Mouse (Mus musculus): ENCODE results near the gene Mdm2.
"Not testable (repeated sequence)": the region's sequence is repeated elsewhere in the genome, so short reads cannot be mapped to it uniquely, and the experiment has no call there.

Gene Mdm2

DNA sequence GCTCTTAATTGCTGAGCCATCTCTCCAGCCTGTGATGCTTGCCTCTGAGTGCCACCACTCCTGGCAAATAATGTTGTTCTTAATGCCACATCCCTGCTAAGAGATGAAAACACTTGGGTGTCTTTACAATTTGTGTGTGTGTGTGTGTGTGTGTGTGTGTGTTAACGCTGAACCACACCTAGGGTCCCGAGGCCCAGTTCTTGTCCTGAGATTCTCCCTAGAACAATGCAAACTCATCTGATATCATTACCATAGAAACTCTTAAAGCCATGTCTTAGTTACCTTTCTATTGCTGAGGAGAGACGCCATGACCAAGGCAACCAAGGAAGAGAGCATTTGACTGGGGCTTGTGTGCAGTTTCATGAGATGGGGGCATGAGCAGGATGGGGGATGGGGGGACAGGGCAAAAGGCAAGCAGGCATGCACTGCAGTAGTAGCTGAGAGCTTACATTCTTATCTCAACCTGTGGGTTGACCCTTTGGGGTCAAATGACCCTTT lies 3.5 kb upstream of the Mdm2 start:
- DNase-seq (ENCODE audit: low spot score in 2 of 2) = no peak

DNA sequence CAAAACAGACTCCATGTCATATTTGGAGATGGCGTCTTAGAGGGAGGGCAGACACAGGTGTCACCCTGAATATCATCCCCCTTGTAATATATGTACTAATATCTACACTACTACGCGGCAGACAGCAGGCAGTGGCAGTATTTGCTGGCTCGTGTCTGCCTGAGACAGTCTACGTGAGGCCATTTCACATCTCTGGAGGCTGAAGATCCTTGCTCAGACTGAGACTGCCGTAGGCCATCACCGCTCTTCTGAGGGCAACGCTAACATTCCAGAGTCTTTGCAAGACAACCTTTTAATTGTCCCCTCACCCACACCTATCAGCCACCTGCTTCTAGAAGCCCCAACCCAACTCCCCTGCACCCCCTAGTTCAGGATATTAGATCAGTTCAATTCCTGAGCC lies 2.9 kb upstream of the Mdm2 start:
- DNase-seq (ENCODE audit: low spot score in 2 of 2) = no peak

DNA sequence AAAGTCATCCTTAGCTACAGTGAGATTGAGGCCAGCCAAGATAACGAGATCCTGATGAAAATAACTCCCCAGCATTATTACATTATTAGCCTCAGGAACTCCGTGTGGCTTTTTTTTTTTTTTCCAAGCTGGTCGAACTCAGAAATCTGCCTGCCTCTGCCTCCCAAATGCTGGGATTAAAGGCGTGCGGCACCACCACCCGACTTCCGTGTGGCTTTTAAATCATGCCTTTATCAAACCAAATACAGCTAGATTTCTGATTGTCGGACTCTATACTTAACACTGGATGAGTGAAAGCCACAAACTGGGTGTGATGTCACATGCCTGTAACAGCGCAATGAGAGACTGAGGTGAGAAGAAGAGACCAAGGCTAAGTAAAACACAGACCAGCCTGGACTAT lies 2.3 kb upstream of the Mdm2 start:
- DNase-seq (ENCODE audit: low spot score in 2 of 2) = no peak

DNA sequence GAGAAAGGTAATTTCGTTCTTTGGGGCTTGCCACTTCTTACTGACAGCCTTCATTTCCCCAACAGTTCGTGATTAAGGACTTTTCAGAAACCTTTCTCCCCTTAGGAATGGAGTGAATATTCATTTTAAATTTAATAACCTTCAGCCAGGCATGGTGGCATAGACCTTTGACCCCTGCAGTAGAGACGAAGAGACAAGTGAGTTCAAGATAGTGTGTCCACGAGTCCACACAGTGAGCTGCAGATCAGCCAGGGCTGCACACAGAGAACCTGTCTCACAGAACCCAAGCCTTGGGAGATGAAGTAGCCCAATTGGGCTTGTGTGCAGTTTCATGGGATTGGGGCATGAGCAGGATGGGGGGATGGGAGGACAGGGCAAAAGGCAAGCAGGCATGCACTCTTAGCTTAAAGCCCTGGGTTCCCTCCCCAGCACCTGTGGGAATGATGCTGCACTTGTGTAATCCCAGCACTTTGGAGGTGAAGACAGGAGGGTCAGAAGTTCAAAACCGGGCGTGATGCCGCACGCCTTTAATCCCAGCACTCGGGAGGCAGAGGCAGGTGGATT lies 1.7 kb upstream of the Mdm2 start:
- no peak for DNase-seq (ENCODE audit: low spot score in 2 of 2)

DNA sequence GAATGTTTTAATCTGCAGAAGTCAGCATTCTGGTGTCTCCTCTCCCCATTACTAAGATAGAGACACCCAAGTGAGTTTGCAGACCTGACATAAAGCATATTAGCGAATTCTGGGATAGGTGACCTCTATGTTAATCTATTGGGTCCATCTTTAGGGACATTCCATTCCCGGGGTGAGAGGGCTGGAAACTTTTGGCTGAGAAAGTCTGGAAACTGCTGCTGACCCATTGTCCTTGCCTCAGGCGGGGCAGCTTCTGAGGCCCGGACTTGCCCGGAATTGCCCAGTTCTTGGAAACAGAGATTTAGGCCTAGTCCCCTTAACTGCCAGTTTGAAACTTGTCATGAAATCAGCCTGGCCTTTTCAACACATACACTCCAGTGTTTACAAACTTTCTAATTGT lies 850 bp upstream of the Mdm2 start:
- DNase-seq (ENCODE audit: low spot score in 2 of 2) = peak in 1 of 2 experiments; percentile 25

DNA sequence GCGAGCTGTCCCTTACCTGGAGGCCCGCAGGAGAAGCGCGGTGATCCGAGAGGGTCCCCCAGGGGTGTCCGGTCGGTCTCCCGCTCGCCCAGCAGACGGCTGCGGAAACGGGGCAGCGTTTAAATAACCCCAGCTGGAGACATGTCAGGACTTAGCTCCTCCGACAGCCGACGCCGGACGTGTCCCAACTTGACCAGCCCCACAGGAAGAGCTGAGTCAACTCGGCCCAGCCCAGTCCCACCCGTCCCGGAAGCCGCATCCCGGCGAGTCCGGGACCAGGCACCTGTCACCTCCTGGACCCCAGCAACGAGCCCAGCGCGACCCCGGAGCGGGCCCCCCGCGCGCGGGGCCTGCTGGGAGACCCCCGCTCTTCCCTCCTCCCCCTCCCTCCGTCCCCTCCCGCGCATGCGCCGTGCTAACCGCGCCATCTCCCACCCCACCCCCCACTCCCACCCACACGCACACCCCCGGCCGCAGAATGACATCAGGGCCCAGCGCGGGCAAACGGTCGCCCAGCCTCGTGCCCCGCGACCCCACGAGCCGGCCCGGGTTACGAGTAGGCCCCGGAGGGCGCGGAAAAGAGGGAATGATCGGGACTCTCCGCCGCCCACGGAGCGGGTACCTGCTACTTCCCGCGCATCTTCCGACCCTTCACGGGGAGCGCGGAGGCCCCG lies 491 bp downstream of the Mdm2 start:
- DNase-seq (ENCODE audit: low spot score in 2 of 2) = peak; percentile 81 to 89

DNA sequence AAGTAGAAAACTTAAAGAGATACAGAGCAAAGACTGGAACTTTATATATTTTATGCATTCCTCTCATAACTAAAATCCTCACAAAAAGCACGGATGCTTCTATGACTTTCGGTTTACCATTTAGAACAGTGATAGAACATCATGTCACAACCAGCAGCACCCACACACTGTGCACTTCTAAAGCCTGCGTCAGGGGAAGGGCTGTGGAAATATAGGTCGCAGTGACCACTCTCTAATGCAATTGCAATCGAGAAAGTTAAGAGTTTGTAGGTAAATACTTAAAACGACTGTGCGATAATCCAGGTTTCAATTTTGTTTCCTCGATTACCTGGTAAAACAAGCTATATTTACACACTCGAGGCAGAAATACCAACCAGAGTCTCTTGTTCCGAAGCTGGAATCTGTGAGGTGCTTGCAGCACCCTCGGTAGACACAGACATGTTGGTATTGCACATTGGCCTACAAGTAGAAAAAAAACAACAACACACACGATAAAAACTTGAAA lies 1.2 kb downstream of the Mdm2 start:
- DNase-seq (ENCODE audit: low spot score in 2 of 2) = no peak

DNA sequence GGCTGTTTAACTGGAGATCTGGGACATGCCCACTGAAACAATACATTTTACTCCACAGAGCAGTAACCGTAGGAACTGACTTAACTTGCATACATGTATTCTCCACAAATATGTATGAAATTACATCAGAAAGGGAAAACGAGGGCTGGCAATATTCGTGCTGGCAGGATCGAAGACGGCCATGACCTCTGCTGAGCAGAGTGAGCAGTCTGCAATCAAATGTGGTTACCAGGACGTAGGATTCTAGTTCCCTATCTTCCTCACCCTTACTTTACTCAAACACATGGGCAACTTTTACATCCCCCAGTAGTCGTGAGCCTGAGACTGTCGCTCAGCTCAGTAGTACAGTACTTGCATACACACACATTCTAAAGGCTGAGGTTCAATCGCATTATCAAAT lies 1.7 kb downstream of the Mdm2 start:
- DNase-seq (ENCODE audit: low spot score in 2 of 2) = no peak

DNA sequence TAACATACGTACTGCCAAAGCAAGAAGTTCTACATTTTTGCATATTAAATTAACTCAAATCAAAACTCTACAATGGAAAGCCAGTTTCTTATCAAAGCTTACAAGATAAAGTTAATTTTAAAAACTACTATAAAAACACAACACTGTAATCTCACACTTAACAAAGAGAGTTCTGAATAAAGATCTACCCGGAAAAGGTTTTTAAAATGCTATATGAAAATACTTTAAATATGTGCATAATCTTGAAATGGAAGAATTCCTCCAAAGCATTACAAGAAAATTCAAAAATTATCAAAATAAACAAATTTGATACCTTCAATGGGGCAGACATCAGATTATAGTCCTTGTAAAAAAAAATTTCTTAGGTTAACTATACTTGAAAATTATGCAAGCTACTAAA lies 2.2 kb downstream of the Mdm2 start:
- no peak for DNase-seq (ENCODE audit: low spot score in 2 of 2)

DNA sequence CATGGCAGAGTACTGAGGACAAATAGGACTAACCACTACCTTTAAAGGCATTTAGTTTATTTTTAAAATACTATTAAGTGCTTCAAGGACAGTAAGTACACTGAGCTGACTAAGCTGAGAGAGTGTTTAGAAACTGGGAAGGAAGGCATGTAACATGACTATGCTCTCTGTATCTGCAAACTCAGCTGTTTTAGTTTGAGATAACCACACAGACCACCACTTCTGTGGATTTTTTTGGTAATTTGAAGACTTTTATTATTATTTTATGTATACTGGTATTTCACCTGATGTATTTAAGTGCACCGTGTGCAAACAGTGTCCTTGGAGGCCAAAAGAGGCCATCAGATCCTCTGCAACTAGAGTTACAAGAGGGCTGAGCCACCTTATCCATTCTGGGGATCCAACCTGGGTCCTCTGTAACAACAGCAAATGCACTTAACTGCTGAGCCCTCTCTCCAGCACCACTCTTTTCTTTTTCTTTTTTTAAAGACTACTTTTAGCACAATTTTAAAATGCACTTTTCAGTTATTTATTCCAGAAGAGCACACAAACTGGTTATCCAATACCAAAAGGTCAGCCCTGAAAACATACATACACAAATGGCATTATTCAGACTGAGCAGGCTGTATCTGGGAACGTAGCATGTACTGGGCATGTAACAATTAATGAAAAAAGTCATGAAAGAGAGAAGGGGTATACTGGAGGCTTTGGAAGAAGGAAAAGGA lies 3.3 kb downstream of the Mdm2 start:
- DNase-seq (ENCODE audit: low spot score in 2 of 2) = no peak

DNA sequence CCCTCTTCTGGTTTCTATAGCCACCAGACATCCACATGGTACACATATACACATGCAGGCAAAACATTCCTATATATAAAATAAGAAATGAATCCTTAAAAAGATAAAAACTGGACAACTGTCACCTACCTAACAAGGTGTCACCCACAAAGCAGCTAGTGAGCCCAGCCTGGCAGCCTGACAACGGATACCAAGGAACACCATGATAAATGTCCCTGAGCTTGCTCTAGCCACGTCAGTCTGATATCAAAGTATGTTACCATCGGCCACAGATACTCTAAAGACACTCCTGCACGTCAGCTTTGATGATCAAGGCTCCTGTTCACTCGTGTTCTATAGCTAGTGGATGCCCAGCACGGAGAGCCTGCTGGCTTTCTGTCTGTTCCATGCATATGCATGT lies 4.1 kb downstream of the Mdm2 start:
- no peak for DNase-seq (ENCODE audit: low spot score in 2 of 2)

DNA sequence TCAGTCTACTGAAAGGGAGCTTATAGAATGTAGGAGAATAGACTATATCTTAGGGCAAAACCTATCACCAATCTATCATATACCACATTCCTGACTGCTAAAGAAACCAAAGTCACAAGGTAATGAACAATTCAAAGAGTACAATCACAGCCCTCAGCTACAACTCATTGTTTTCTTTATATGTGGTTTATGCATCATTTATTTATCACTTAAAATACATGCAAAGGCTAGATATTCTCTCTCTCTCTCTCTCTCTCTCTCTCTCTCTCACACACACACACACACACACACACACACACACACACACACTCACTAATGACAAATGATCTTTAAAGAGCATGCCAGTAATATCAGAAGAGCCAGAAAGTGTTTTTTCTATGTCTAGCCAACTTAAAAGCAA lies 4.8 kb downstream of the Mdm2 start:
- DNase-seq (ENCODE audit: low spot score in 2 of 2) = no peak

DNA sequence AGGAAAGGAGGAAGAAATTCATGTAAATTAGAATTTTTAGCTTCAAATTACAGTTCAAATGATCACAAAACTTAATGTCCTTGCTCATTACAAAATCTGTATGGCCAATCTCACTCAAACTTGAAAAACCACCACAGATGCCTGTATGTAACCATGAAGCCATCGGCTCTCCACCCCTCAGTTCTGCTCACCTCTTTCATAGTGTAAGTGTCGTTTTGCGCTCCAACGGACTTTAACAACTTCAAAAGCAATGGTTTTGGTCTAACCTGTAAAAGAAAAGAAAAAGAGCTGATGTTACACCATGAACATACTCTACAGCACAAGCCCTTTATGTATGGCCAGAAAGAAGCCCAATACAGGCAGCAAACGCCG lies 5.6 kb downstream of the Mdm2 start:
- no peak for DNase-seq (ENCODE audit: low spot score in 2 of 2)

DNA sequence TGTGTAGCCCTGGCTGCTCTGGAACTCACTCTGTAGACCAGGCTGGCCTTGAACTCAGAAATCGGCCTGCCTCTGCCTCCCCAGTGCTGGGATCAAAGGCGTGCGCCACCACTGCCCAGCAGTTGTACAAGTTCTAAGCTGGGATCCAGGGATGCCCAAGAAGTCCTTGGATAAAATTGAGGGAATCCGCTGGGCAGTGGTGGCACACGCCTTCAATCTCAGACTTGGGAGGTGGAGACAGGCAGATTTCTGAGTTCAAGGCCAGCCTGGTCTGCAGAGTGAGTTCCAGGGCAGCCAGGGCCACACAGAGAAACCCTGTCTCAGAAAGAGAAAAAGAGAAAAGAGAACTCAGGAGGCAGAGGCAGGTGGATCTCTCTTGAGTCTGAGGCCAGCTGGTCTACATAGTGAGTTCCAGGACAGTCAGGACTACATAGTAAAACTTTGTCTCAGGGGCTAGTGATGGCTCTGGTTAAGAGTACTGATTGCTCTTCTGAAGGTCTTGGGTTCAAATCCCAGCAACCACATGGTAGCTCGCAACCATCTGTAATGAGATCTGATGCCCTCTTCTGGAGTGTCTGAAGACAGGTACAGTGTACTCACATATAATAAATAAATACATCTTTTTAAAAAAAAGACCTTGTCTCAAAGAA lies 6.1 kb downstream of the Mdm2 start:
- DNase-seq (ENCODE audit: low spot score in 2 of 2) = not testable (repeated sequence)

DNA sequence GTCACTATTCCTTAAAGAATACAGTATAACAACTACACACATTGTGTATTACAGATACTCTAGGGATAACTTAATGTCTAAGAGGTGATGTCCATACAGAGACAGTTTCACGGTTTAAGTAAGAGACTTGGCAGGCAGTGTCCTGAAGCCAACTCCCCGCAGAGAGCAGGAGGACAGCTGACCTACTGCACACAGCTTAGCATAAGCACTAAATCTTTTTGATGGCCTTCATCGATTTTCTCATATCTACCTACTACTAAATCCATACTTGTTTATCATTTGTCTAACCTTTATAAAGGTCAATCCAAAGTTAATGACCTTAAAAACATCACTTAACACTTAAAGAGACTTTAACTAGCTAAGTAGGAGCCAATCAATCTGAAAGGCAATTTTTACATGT lies 7.1 kb downstream of the Mdm2 start:
- DNase-seq (ENCODE audit: low spot score in 2 of 2) = no peak

DNA sequence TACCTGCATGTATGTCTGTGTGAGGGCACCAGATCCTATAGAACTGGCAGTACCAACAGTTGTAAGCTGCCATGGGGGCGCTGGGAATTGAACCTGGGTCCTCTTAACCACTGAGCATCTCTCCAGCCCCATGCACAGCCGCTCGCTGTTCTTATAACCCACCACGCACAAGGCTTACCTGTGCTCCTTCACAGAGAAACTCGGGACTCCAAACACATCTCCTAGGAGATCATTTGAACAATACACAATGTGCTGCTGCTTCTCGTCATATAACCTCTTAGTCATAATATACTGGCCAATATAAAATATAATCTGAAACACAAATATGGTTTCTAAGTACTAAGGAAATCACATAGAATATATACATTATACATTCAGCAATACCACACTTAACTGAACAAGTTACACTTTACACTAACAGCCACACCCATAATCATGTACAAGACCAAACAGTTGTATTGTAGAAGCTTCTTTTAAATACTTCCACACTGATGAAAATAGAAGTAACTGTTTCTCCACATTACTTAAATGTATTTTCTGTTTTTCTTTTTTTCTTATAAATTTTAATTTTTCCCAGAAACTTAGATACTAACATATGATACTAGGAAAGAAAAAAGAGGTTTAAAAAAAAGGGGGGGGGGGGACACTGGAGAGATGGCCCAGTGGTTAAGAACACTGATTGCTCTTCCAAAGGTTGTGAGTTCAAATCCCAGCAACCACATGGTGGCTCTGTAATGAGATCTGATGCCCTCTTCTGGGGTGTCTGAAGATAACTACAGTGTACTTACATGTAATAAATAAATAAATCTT lies 8.3 kb downstream of the Mdm2 start:
- no peak for DNase-seq (ENCODE audit: low spot score in 2 of 2)

DNA sequence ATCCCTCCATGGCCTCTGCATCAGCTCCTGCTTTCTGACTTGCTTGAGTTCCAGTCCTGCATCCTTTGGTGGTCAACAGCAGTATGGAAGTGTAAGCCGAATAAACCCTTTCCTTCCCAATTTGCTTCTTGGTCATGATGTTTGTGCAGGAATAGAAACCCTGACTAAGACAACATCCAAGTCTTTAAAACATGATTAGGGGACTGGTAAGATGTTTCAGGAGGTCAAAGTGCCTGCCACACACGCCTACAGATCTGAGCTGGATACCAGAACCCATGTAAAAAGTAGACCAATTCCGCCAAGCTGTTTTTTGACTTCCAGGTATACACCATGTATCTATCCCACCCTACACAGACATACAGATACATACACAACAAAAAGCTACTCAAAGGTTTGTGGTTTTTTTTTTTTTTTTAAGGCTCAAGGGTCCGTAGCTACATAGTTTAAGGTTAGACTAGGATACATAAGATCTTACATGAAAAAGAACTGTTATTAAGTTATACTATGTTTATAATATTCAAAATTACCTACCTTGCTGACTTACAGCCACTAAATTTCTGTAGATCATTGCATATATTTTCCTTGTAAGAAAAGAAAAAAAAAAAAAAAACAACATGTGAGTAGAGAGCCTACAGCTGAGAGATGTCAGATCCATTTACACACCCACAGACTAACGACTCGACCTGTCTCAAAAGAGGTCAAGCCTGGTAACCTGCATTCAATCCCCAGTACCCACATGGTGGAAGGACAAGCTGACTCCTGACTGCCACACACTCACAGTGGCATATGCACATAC lies 9.3 kb downstream of the Mdm2 start:
- DNase-seq (ENCODE audit: low spot score in 2 of 2) = no peak

DNA sequence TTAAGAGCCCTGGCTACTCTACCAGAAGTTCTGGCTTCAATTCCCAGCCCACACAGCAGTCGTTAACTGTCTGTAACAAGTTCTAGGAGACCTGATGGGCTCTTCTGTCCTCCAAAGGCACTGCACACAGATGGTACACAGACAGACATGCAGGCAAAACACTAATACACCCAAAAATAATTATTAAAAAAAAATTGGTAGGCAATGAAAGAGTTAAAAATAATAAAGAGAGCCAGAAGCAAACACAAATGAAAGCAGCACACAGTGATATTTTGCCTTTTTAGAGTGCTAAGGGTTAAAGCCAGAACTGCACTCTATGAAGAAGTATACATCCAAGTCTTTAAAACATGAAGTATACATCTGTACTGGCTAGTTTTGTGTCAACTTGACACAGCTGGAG lies 10.1 kb downstream of the Mdm2 start:
- no peak for DNase-seq (ENCODE audit: low spot score in 2 of 2)

DNA sequence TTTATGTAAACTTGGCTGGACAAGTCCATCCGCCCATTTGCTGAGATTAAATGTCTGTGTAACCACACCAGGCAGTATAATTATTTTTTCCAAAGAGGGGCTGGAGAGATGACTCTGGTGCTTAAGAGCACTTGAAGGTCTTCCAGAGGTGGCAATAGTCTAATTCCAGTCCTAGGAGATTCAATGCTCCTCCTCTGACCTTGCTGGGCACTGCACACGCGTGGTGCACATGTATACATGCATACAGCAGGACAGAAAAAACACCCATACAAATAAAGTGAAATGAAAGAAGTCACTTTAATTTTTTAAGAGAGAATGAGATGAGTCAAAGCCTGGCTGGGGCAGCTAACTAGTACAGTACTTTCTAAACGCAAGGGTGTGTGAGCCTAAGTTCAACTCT lies 10.6 kb downstream of the Mdm2 start:
- DNase-seq (ENCODE audit: low spot score in 2 of 2) = no peak

DNA sequence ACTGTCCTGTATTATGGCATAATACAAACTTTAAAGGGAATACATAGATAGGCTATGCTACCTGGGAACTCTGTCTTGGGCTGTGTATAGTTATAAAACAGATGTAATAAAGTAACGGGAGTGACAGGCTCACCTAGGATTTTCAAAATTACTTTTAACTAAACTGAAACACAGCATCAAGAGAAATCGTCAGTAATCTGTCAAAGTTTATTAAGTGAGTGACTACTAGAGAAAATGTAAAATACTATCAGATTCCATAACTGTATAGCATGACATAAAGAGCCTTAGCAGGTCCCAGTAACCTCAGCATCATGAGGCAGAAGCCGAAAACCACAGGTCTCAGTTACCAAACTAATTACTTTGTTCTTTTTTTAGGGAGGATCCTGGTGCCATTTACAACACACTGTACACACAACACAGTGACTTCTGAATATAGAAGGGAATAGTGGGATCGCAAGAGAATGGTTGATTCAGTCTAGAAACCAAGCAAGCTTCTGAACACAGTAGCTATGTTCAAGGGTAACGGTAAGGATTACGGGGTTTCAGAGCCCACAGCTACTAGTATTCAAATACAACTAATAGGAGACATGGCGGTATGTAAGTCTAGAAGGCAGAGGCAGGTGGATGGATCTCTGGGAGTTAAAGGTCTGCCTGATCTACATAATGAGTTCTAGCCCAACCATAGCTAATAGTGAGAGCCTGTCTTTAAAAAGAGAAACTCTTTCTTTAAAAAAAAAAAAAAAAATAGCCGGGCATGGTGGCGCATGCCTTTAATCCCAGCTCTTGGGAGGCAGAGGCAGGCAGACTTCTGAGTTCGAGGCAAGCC lies 12.0 kb downstream of the Mdm2 start:
- no peak for DNase-seq (ENCODE audit: low spot score in 2 of 2)
